Mouse (Mus musculus): Measurements from ENCODE around the gene Abracl.

The Abracl gene

GRCm38 (mm10) chr10:18022741-18023347, at the start of gene Abracl:
TSS of gene Abracl (minus strand) at chr10:18023288.
- peak; percentile 71 for DNase-seq

GRCm38 (mm10) chr10:18072871-18073270, 49.8 kb upstream of the Abracl start:
- DNase-seq = no peak

- no peak for DNase-seq
These were observed 47.5 kb upstream of the Abracl start for GRCm38 (mm10) chr10:18070616-18071015.

GRCm38 (mm10) chr10:18070144-18070543, 47.1 kb upstream of the Abracl start:
- peak; percentile 72 for DNase-seq

- peak; percentile 8 for DNase-seq
These were observed 46.5 kb upstream of the Abracl start for GRCm38 (mm10) chr10:18069576-18069975.

GRCm38 (mm10) chr10:18068880-18069279, 45.8 kb upstream of the Abracl start:
- DNase-seq = no peak

DNA sequence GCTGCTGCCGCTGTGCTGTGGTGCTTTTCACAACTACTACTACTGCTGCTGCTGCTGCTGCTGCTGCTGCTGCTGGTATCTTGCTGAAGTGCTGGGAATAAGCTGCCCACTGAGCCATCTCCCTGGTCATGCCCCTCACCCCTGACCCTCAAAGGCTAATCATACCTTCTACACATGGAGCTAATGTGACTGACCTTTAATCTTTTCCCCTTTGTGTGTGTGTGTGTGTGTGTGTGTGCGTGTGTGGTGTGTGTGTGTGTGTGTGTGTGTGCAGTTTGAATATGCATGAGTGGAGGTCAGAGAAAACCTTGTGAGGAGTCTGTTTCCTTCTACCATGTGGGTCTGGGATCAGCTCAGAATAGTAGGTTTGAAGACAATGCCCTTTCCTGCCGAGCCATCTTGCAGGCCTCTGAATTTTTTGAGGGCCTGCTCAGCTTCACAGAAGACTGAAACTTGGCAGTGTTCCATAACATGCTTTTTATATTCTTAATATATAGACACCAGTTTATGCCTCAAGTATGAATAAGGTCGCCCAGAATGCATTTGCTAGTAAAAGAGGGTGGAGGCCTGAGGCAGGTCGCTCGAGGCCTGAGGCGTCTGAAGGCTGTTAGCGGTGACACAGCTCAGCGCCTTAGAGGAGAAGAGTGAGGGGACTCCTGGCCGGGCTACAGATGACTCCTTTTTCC, 44.8 kb upstream of the Abracl start:
- DNase-seq = no peak

DNA sequence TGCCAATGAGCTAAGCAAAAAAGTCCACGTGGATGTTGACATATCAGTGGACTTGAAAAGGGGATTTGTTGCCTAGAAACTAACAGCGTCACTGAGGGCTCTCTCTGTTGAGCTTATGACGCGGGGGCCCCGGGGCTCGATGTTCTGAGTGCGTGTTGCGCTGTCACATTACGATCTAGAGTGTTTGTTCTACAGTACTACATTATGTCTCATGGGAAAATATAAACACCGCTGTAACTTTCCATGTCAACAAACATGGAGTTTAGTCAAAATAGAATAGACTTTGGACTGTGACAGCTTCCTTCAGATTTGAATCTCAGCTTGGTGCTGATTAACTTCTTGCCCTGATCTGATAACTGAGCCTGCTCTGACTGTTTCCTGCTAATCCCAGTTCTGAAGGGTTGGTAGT, 42.9 kb upstream of the Abracl start:
- DNase-seq = no peak

- no peak for DNase-seq
These were observed 41.6 kb upstream of the Abracl start for GRCm38 (mm10) chr10:18064606-18065228.

- DNase-seq = no peak
These were observed 38.4 kb upstream of the Abracl start for GRCm38 (mm10) chr10:18061533-18061932.

- no peak for DNase-seq
These were observed 37.7 kb upstream of the Abracl start for GRCm38 (mm10) chr10:18060778-18061177.

GRCm38 (mm10) chr10:18059807-18060206, 36.7 kb upstream of the Abracl start:
- DNase-seq = no peak

DNA sequence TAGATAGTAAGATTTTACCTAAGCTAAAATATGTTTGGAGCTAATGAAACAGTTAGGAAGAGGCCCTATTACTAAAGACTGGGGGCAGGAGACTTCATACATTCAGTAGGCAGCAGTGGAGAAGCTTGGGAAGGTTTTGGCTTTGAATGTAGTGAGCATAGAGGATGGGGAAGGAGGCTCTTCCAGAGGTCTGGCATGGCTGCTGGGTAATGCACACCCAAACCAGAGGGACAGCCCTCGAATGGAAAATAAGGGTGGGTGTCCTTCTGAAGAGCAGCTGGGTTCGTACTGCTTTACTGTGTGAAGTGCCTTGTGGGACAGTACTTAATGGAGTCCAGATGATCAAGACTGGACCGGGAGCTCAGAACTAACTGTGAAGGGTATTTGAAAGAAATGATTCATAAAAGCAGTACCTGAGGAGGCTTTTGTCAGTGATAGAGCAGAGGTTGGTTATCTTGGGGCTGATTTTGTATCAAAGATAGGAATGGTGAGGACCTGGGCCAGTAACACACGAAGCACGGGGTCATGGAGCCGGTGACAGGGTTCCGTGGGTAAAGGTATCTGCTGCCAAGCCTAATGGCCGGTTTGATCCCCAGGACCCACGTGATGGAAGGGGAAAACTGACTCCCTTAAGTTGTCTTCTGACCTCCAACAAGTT, 35.7 kb upstream of the Abracl start:
- no peak for DNase-seq

DNA sequence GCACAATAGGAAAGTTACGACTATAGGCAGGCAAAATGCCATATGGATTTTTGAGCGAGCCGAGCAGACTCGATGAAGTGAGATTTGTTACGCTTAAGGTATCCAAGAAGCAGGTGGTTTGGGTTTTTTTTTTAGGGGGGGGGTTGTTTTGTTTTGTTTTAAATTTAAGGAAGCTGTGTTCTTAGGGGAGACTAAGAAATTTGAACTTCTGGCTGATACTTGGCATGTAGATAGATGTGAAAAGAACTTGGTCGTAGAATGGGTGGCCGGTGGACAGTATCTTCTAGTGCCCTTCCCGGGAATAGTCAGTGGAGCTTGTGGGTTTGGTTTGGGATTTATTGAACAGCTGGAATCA, 33.3 kb upstream of the Abracl start:
- no peak for DNase-seq

GRCm38 (mm10) chr10:18055696-18056390, 32.8 kb upstream of the Abracl start, which contains the start of gene Reps1:
TSS of gene Reps1 (plus strand) at chr10:18055861.
- DNase-seq = peak; percentile 11

- peak; percentile 90 for DNase-seq
These were observed 32.1 kb upstream of the Abracl start for GRCm38 (mm10) chr10:18055009-18055695.

DNA sequence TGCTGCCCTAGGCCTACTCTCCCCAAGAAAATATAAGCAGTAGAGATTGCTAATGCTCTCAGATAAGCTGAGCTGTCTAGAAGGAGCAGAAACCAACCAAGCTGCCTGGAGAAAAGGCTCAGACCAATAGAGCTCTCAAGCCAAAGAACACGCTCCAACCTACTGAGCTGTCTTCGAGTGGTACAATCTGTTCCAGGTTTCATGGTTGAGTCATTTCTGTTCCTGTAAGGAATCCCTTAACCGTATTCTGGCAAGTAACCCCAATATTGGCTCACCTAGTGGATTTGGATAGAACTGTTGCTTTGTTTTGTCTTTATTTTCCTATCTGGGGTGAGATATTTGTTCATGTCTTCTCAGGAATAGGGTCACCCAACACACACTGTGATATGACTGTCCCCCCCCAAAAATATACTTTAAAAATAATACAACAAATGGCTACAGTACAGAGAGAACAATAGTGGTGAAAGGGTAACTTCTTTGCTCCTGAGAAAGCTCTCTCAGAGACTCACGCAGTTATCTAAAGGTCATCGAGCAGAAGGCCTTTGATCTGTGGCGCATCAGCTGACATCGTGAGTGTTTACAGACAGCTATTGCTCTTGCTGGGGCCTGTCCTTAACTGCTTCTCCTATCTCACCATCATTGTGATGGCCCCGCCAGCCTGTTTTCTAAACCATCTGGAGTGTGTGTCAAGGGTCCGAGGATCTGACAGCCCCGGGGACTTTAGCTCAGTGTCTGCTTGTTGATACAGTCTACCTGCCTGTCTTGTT, 24.5 kb upstream of the Abracl start:
- DNase-seq = no peak

GRCm38 (mm10) chr10:18046380-18046779, 23.3 kb upstream of the Abracl start:
- no peak for DNase-seq

GRCm38 (mm10) chr10:18036849-18037248, 13.8 kb upstream of the Abracl start:
- no peak for DNase-seq

DNA sequence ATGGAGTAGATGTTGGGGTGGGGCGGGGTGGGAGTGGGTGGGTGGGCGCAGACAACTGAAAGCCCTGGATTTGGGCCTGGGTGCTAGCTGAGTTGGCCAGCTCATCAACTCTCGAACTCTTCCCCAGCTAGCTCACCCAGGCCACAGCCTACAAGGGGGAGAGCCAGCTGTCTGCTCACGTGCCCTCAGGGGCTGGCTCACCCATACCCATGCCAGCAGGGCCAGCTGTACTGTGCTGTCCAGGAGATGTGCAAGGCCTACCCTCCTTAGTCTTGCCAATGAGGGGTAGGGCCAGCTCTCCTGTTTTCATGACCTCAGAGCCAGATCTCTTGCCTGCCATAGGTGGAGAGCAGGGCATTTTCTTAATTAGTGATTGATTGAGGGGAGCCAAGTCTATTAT, 11.3 kb upstream of the Abracl start:
- DNase-seq = no peak

- peak; percentile 48 for DNase-seq
These were observed 776 bp downstream of the Abracl start for GRCm38 (mm10) chr10:18022312-18022711.
